Mouse (Mus musculus) neural tube, embryonic 15.5 days (tissue): ENCODE measurements around the gene Lmtk2. TPM values are rescaled to one million over a fixed set of nuclear protein-coding genes. Genes with fewer than 3 reads are reported as not detected.
A peak's percentile ranks its signal among the peaks of the same experiment; 100 is the strongest.

Source experiments
- ATAC-seq: fragments of 200-750 bp; cut with Nextera tagmentation; 2 replicates; pipeline ENCODE4 v1.8.0; 2017; ENCODE audit warnings: mild to moderate bottlenecking, moderate TSS enrichment, moderate library complexity; ENCODE audit not compliant: low FRiP score
- H3K27ac ChIP-seq: fragments of 300-500 bp; sonication (generic); replicated peaks from 2 replicates; pipeline ENCODE4 v1.5.1; 2015; ENCODE audit warnings: mild to moderate bottlenecking, inconsistent platforms
- H3K27me3 ChIP-seq: fragments of 300-500 bp; sonication (generic); replicated peaks from 2 replicates; pipeline ENCODE4 v1.6.1; 2015; ENCODE audit warnings: inconsistent platforms
- H3K36me3 ChIP-seq: fragments of 300-500 bp; sonication (generic); 2 replicates; pipeline ENCODE4 v1.6.1; 2015; ENCODE audit warnings: inconsistent platforms
- H3K4me1 ChIP-seq: fragments of 300-500 bp; sonication (generic); 2 replicates; pipeline ENCODE4 v1.6.1; 2015; ENCODE audit warnings: inconsistent platforms
- H3K4me2 ChIP-seq: fragments of 300-500 bp; sonication (generic); 2 replicates; pipeline ENCODE4 v1.6.1; 2015; ENCODE audit warnings: inconsistent platforms, mild to moderate bottlenecking, moderate library complexity
- H3K4me3 ChIP-seq: fragments of 300-500 bp; sonication (generic); replicated peaks from 2 replicates; pipeline ENCODE4 v1.5.1; 2015; ENCODE audit warnings: mild to moderate bottlenecking, inconsistent platforms
- H3K9ac ChIP-seq: fragments of 300-500 bp; sonication (generic); replicated peaks from 2 replicates; pipeline ENCODE4 v1.6.1; 2015; ENCODE audit warnings: mild to moderate bottlenecking, inconsistent platforms
- H3K9me3 ChIP-seq: fragments of 300-500 bp; sonication (generic); replicated peaks from 2 replicates; pipeline ENCODE4 v1.6.1; 2016; ENCODE audit warnings: inconsistent platforms
- WGBS: fragments of 180-500 bp; shearing (Covaris S2); methylation state at CpG from one replicate; pipeline ENCODE4 v1.1.7; 2015; ENCODE audit warnings: mixed read lengths; 5-methylcytosine and 5-hydroxymethylcytosine counted together
- polyA plus RNA-seq: library from polyadenylated mRNA; unstranded; fragments of >200 nt; fragmentation: Nextera tagmentation; extraction: Ambion mirVana; gene quantifications from 2 replicates; pipeline ENCODE4 v1.2.1, GENCODE M21; 2015

Gene Lmtk2
- 8.2 and 9.4 TPM in 2 replicates for polyA plus RNA-seq

- Histone ChIP-seq H3K9me3 (no peaks in the 10 kb centered on the region), H3K4me3 (peak within 1 kb of the TSS; percentile 93), H3K36me3 (no peaks in the 10 kb centered on the region), H3K27me3 (peaks cover 3% of the 10 kb centered on the region; the same call in 1 of the 2 replicates), H3K27ac (peak within 1 kb of the TSS; percentile 94), H3K4me1 (peaks cover 18% of the 10 kb centered on the region), H3K4me2 (peak within 1 kb of the TSS; percentile 56), H3K9ac (peak within 1 kb of the TSS; percentile 93)
- ATAC-seq = peak; percentile 100
- under 1% methylated on average over 84 of the region's 90 CpGs for WGBS
Observed at GRCm38 (mm10) chr5:144100149-144100935, at the start of gene Lmtk2. TSS of gene Lmtk2 (plus strand) at chr5:144100436.

- Histone ChIP-seq H3K9me3 (no peaks in the 10 kb centered on the region), H3K27ac (no peak overlapping the region), H3K4me1 (peaks cover 7% of the 10 kb centered on the region; the same call in 1 of the 2 replicates), H3K4me3 (no peak overlapping the region), H3K4me2 (no peak overlapping the region), H3K36me3 (no peaks in the 10 kb centered on the region), H3K9ac (no peak overlapping the region), H3K27me3 (no peaks in the 10 kb centered on the region)
- no peak for ATAC-seq
Observed at GRCm38 (mm10) chr5:144051268-144051667, 49.0 kb upstream of the Lmtk2 start.

GRCm38 (mm10) chr5:144053450-144053849, 46.8 kb upstream of the Lmtk2 start:
- H3K36me3 ChIP-seq = no peaks in the 10 kb centered on the region
- no peak overlapping the region for H3K4me2 ChIP-seq
- ATAC-seq = no peak
- no peak overlapping the region for H3K27ac ChIP-seq
- H3K27me3 ChIP-seq = no peaks in the 10 kb centered on the region
- no peaks in the 10 kb centered on the region for H3K4me1 ChIP-seq
- no peak overlapping the region for H3K4me3 ChIP-seq
- no peaks in the 10 kb centered on the region for H3K9me3 ChIP-seq
- no peak overlapping the region for H3K9ac ChIP-seq
- 36% methylated on average over 3 of the region's 3 CpGs for WGBS

GRCm38 (mm10) chr5:144054340-144054739, 45.9 kb upstream of the Lmtk2 start:
- Histone ChIP-seq H3K4me1 (no peaks in the 10 kb centered on the region), H3K4me2 (no peak overlapping the region), H3K9me3 (no peaks in the 10 kb centered on the region), H3K4me3 (no peak overlapping the region), H3K27ac (no peak overlapping the region), H3K36me3 (no peaks in the 10 kb centered on the region), H3K27me3 (no peaks in the 10 kb centered on the region), H3K9ac (no peak overlapping the region)
- no peak for ATAC-seq
- WGBS = 92% methylated on average over 6 of the region's 6 CpGs

GRCm38 (mm10) chr5:144064093-144064492, 36.1 kb upstream of the Lmtk2 start:
- ATAC-seq = no peak
- Histone ChIP-seq H3K9ac (no peak overlapping the region), H3K36me3 (no peaks in the 10 kb centered on the region), H3K27ac (no peak overlapping the region), H3K9me3 (no peaks in the 10 kb centered on the region), H3K27me3 (no peaks in the 10 kb centered on the region), H3K4me3 (no peak overlapping the region), H3K4me2 (no peak overlapping the region), H3K4me1 (no peaks in the 10 kb centered on the region)
- 66% methylated on average over 5 of the region's 5 CpGs for WGBS

- ATAC-seq = no peak
- 85% methylated on average over 2 of the region's 2 CpGs for WGBS
Observed at GRCm38 (mm10) chr5:144066036-144066435, 34.2 kb upstream of the Lmtk2 start.

GRCm38 (mm10) chr5:144070064-144070463, 30.2 kb upstream of the Lmtk2 start:
- H3K27me3 ChIP-seq = no peaks in the 10 kb centered on the region
- no peak overlapping the region for H3K27ac ChIP-seq
- H3K36me3 ChIP-seq = no peaks in the 10 kb centered on the region
- no peaks in the 10 kb centered on the region for H3K4me1 ChIP-seq
- no peaks in the 10 kb centered on the region for H3K9me3 ChIP-seq
- H3K9ac ChIP-seq = no peak overlapping the region
- H3K4me2 ChIP-seq = no peak overlapping the region
- 96% methylated on average over 1 of the region's 1 CpGs for WGBS
- H3K4me3 ChIP-seq = no peak overlapping the region
- ATAC-seq = no peak

More at GRCm38 (mm10) chr5:144066036-144066435, 34.2 kb upstream of the Lmtk2 start:
- no peaks in the 10 kb centered on the region for H3K27me3 ChIP-seq
- H3K27ac ChIP-seq = no peak overlapping the region
- H3K9me3 ChIP-seq = no peaks in the 10 kb centered on the region
- H3K4me2 ChIP-seq = no peak overlapping the region
- H3K4me3 ChIP-seq = no peak overlapping the region
- no peaks in the 10 kb centered on the region for H3K4me1 ChIP-seq
- H3K36me3 ChIP-seq = no peaks in the 10 kb centered on the region
- no peak overlapping the region for H3K9ac ChIP-seq

- 67% methylated on average over 1 of the region's 1 CpGs for WGBS
- Histone ChIP-seq H3K4me2 (no peak overlapping the region), H3K4me3 (no peak overlapping the region), H3K27ac (no peak overlapping the region), H3K9ac (no peak overlapping the region), H3K27me3 (no peaks in the 10 kb centered on the region), H3K36me3 (no peaks in the 10 kb centered on the region), H3K4me1 (no peaks in the 10 kb centered on the region), H3K9me3 (no peaks in the 10 kb centered on the region)
- no peak for ATAC-seq
Observed at GRCm38 (mm10) chr5:144071249-144071648, 29.0 kb upstream of the Lmtk2 start.

GRCm38 (mm10) chr5:144077541-144077940, 22.7 kb upstream of the Lmtk2 start:
- no peak overlapping the region for H3K9ac ChIP-seq
- no peak for ATAC-seq
- H3K27me3 ChIP-seq = no peaks in the 10 kb centered on the region
- no peaks in the 10 kb centered on the region for H3K36me3 ChIP-seq
- no peaks in the 10 kb centered on the region for H3K9me3 ChIP-seq
- H3K4me3 ChIP-seq = no peak overlapping the region
- no peak overlapping the region for H3K4me2 ChIP-seq
- H3K4me1 ChIP-seq = no peaks in the 10 kb centered on the region
- H3K27ac ChIP-seq = no peak overlapping the region
- 67% methylated on average over 1 of the region's 1 CpGs for WGBS

GRCm38 (mm10) chr5:144080886-144081285, 19.4 kb upstream of the Lmtk2 start:
- H3K4me2 ChIP-seq = no peak overlapping the region
- H3K9me3 ChIP-seq = no peaks in the 10 kb centered on the region
- 60% methylated on average over 2 of the region's 2 CpGs for WGBS
- H3K4me3 ChIP-seq = no peak overlapping the region
- H3K27ac ChIP-seq = no peak overlapping the region
- no peak overlapping the region for H3K9ac ChIP-seq
- H3K27me3 ChIP-seq = no peaks in the 10 kb centered on the region
- no peaks in the 10 kb centered on the region for H3K4me1 ChIP-seq
- no peaks in the 10 kb centered on the region for H3K36me3 ChIP-seq
- ATAC-seq = no peak

- Histone ChIP-seq H3K27ac (no peak overlapping the region), H3K4me2 (no peak overlapping the region), H3K27me3 (no peaks in the 10 kb centered on the region), H3K4me3 (no peak overlapping the region), H3K4me1 (no peaks in the 10 kb centered on the region), H3K9ac (no peak overlapping the region), H3K36me3 (no peaks in the 10 kb centered on the region), H3K9me3 (no peaks in the 10 kb centered on the region)
- ATAC-seq = no peak
- 88% methylated on average over 5 of the region's 5 CpGs for WGBS
Observed at GRCm38 (mm10) chr5:144082006-144082405, 18.2 kb upstream of the Lmtk2 start.

GRCm38 (mm10) chr5:144083521-144083920, 16.7 kb upstream of the Lmtk2 start:
- Histone ChIP-seq H3K27ac (no peak overlapping the region), H3K27me3 (no peaks in the 10 kb centered on the region), H3K4me1 (no peaks in the 10 kb centered on the region), H3K36me3 (no peaks in the 10 kb centered on the region), H3K9ac (no peak overlapping the region), H3K4me2 (no peak overlapping the region), H3K9me3 (no peaks in the 10 kb centered on the region), H3K4me3 (no peak overlapping the region)
- no peak for ATAC-seq
- 87% methylated on average over 2 of the region's 2 CpGs for WGBS
